Mouse (Mus musculus): ENCODE results near the gene Nlgn1. TPM values are rescaled to one million over a fixed set of nuclear protein-coding genes. Genes with fewer than 3 reads are reported as not detected.
"Not testable (repeated sequence)": the region's sequence is repeated elsewhere in the genome, so short reads cannot be mapped to it uniquely, and the experiment has no call there.

The Nlgn1 gene
- polyA plus RNA-seq, 1 experiment from 2014 or later: 2.8 TPM

DNA sequence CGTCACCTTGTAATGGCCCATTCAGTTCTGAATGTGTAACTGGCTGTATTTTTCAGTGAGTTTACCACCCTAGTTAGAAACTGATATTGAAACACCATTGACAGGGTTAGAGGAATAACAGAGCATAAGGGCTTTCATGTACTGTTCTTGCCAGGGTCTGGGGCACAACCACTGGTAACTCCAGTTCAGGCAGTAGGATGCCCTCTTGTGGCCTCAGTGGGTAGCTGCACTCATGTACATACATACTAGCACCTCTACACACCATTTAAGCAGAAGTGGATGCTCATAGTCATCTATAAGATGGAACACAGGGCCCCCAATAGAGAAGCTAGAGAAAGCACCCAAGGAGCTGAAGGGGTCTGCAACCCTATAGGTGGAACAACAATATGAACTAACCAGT, 773.7 kb downstream of the Nlgn1 start:
- not testable (repeated sequence) for H3K27ac ChIP-seq (ENCODE audit: low read length); H3K4me2 ChIP-seq (replicated peaks; ENCODE audit: low read depth, low read length); H3K36me3 ChIP-seq (ENCODE audit: control insufficient read depth, insufficient read depth, low read length); ATAC-seq (ENCODE audit: insufficient number of reproducible peaks, insufficient read depth, low FRiP score, low read depth); H3K4me1 ChIP-seq (ENCODE audit: control insufficient read depth, insufficient read depth, low read length); H3K4me3 ChIP-seq (ENCODE audit: low read depth, low read length); H3K9ac ChIP-seq (replicated peaks; ENCODE audit: low read depth, low read length); H3K9me3 ChIP-seq (ENCODE audit: control insufficient read depth, low read depth, low read length); H3K27me3 ChIP-seq (ENCODE audit: control insufficient read depth, insufficient read depth, low read length)
- 92% methylated on average over 1 of the region's 1 CpGs for WGBS

DNA sequence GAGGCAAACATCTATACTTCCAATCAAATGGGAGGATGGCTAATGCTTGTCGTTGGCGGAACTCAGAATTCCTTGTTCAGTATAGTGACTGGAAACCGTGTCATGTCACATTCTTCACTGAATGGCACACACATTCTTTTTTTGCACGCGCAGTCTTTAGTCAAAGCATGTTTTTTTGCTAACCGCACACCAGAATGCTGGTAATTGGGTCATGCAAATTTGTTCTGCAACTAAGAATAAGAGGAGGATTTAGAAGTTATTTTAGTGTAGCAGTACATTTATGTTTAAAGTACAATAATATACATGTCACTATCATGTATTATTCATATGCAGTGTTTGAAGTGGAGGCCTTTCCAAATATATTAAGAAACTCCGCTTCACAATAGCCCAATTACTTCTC, 783.2 kb downstream of the Nlgn1 start:
- H3K9me3 ChIP-seq (ENCODE audit: control insufficient read depth, low read depth, low read length); H3K9ac ChIP-seq (replicated peaks; ENCODE audit: low read depth, low read length); H3K4me3 ChIP-seq (ENCODE audit: low read depth, low read length); H3K27me3 ChIP-seq (ENCODE audit: control insufficient read depth, insufficient read depth, low read length); H3K36me3 ChIP-seq (ENCODE audit: control insufficient read depth, insufficient read depth, low read length); ATAC-seq (ENCODE audit: insufficient number of reproducible peaks, insufficient read depth, low FRiP score, low read depth); H3K4me2 ChIP-seq (replicated peaks; ENCODE audit: low read depth, low read length); H3K27ac ChIP-seq (ENCODE audit: low read length); H3K4me1 ChIP-seq (ENCODE audit: control insufficient read depth, insufficient read depth, low read length): not testable (repeated sequence)
- WGBS: 94% methylated on average over 3 of the region's 7 CpGs

DNA sequence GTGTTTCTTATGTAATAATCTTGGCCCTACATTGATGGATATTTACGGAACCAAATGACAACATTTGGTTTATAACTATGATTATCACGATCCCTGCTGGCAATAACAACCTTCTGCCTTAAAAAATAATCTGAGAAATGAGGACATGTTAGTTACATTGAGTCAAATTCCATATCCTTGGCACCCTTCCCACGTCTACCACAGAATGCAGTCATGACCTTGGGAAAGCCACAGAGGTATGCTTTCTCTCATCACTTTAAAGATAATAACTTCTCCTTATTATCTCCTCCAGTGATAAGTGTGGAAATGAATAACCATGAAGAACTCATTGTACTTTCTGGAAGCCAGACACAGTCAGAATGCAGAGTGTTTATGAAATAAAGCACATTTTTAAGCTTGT, 808.0 kb downstream of the Nlgn1 start:
- H3K27me3 ChIP-seq (ENCODE audit: control insufficient read depth, insufficient read depth, low read length); H3K4me3 ChIP-seq (ENCODE audit: low read depth, low read length); H3K4me2 ChIP-seq (replicated peaks; ENCODE audit: low read depth, low read length); H3K27ac ChIP-seq (ENCODE audit: low read length); H3K9ac ChIP-seq (replicated peaks; ENCODE audit: low read depth, low read length); H3K4me1 ChIP-seq (ENCODE audit: control insufficient read depth, insufficient read depth, low read length); H3K9me3 ChIP-seq (ENCODE audit: control insufficient read depth, low read depth, low read length); H3K36me3 ChIP-seq (ENCODE audit: control insufficient read depth, insufficient read depth, low read length); ATAC-seq (ENCODE audit: insufficient number of reproducible peaks, insufficient read depth, low FRiP score, low read depth): not testable (repeated sequence)
- 43% methylated on average over 1 of the region's 3 CpGs for WGBS

DNA sequence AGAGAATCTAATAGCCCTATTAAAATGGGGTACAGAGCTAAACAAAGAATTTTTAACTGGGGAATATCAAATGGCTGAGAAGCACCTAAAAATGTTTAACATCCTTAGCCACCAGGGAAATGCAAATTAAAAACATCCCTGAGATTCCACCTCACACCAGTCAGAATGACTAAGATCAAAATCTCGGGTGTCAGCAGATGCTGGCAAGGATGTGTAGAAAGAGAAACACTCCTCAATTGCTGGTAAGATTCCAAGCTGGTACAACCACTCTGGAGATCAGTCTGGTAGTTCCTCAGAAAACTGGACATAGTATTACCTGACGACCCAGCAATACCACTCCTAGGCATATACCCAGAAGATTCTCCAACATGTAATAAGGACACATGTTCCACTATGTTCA, 869.2 kb downstream of the Nlgn1 start:
- H3K27me3 ChIP-seq (ENCODE audit: control insufficient read depth, insufficient read depth, low read length): no peaks in the 10 kb centered on the region
- ATAC-seq (ENCODE audit: insufficient number of reproducible peaks, insufficient read depth, low FRiP score, low read depth): no peak
- H3K4me3 ChIP-seq (ENCODE audit: low read depth, low read length): no peak overlapping the region
- H3K36me3 ChIP-seq (ENCODE audit: control insufficient read depth, insufficient read depth, low read length): no peaks in the 10 kb centered on the region
- H3K4me2 ChIP-seq (replicated peaks; ENCODE audit: low read depth, low read length): no peak overlapping the region
- no peak overlapping the region for H3K27ac ChIP-seq (ENCODE audit: low read length)
- no peaks in the 10 kb centered on the region for H3K9me3 ChIP-seq (ENCODE audit: control insufficient read depth, low read depth, low read length)
- WGBS: 84% methylated on average over 2 of the region's 2 CpGs
- H3K9ac ChIP-seq (replicated peaks; ENCODE audit: low read depth, low read length): no peak overlapping the region
- H3K4me1 ChIP-seq (ENCODE audit: control insufficient read depth, insufficient read depth, low read length): no peaks in the 10 kb centered on the region

DNA sequence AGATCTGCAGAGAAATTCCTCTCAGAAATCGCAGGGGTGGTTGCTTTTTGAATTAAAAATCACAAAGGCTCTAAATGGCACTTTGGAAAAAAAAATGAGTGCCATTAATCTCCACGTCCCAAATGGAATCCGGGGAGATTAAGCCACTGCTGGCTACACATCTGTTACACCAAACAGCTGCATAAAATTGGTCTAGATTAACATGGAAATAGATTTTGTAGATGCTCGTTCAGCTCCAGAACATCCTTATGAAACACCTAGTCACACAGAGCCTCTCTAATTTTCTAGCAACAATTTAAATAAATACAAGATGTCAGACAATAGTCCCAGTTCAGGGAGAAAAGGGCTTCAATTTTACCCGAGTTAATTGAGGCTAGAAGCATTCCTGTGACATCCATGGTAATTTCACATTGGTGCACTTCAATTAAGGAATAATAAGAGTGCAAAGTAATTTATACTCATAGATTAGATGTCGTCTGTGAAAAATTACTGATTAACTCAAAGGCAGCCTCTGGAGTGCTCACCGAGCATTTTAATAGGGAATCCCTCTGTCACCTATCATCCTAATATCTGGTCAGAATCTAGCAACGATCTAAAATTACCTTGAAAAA, 875.9 kb downstream of the Nlgn1 start:
- Histone ChIP-seq H3K4me2 (replicated peaks; ENCODE audit: low read depth, low read length) (no peak overlapping the region), H3K4me3 (ENCODE audit: low read depth, low read length) (no peak overlapping the region), H3K9me3 (ENCODE audit: control insufficient read depth, low read depth, low read length) (no peaks in the 10 kb centered on the region), H3K9ac (replicated peaks; ENCODE audit: low read depth, low read length) (no peak overlapping the region), H3K4me1 (ENCODE audit: control insufficient read depth, insufficient read depth, low read length) (no peaks in the 10 kb centered on the region), H3K27me3 (ENCODE audit: control insufficient read depth, insufficient read depth, low read length) (no peaks in the 10 kb centered on the region), H3K27ac (ENCODE audit: low read length) (no peak overlapping the region), H3K36me3 (ENCODE audit: control insufficient read depth, insufficient read depth, low read length) (no peaks in the 10 kb centered on the region)
- 62% methylated on average over 8 of the region's 8 CpGs for WGBS
- ATAC-seq (ENCODE audit: insufficient number of reproducible peaks, insufficient read depth, low FRiP score, low read depth): no peak

DNA sequence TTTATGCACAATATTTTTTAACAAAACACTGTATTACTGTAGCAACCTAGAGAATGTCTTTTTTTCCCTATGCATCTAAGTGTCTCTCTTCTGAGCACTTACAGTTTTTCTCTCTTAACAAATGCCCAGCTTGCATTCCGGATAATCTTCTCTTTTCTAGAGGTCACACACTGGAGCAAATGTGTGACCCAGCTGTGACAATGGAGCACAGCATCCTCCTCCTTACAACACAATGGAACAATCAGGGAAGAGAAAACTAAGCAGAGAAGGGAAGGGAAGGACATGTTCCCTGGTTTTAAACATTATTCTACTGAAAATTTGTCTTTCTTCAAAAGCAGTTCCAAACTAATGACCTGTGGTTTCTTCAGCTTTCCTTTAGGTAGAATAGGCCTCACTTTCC, 879.9 kb downstream of the Nlgn1 start:
- Histone ChIP-seq H3K27ac (ENCODE audit: low read length) (no peak overlapping the region), H3K9me3 (ENCODE audit: control insufficient read depth, low read depth, low read length) (no peaks in the 10 kb centered on the region), H3K27me3 (ENCODE audit: control insufficient read depth, insufficient read depth, low read length) (no peaks in the 10 kb centered on the region), H3K36me3 (ENCODE audit: control insufficient read depth, insufficient read depth, low read length) (no peaks in the 10 kb centered on the region), H3K9ac (replicated peaks; ENCODE audit: low read depth, low read length) (no peak overlapping the region), H3K4me2 (replicated peaks; ENCODE audit: low read depth, low read length) (no peak overlapping the region), H3K4me1 (ENCODE audit: control insufficient read depth, insufficient read depth, low read length) (no peaks in the 10 kb centered on the region), H3K4me3 (ENCODE audit: low read depth, low read length) (no peak overlapping the region)
- no peak for ATAC-seq (ENCODE audit: insufficient number of reproducible peaks, insufficient read depth, low FRiP score, low read depth)
- WGBS: 66% methylated on average over 1 of the region's 1 CpGs

- Histone ChIP-seq H3K27me3 (ENCODE audit: control insufficient read depth, insufficient read depth, low read length) (no peaks in the 10 kb centered on the region), H3K9me3 (ENCODE audit: control insufficient read depth, low read depth, low read length) (no peaks in the 10 kb centered on the region), H3K4me1 (ENCODE audit: control insufficient read depth, insufficient read depth, low read length) (no peaks in the 10 kb centered on the region), H3K4me3 (ENCODE audit: low read depth, low read length) (no peak overlapping the region), H3K27ac (ENCODE audit: low read length) (no peak overlapping the region), H3K4me2 (replicated peaks; ENCODE audit: low read depth, low read length) (no peak overlapping the region), H3K9ac (replicated peaks; ENCODE audit: low read depth, low read length) (no peak overlapping the region), H3K36me3 (ENCODE audit: control insufficient read depth, insufficient read depth, low read length) (no peaks in the 10 kb centered on the region)
- no peak for ATAC-seq (ENCODE audit: insufficient number of reproducible peaks, insufficient read depth, low FRiP score, low read depth)
- WGBS: 64% methylated on average over 6 of the region's 6 CpGs
Measured at GRCm38 (mm10) chr3:25450471-25450870, 881.8 kb downstream of the Nlgn1 start.

- Histone ChIP-seq H3K36me3 (ENCODE audit: control insufficient read depth, insufficient read depth, low read length) (no peaks in the 10 kb centered on the region), H3K27ac (ENCODE audit: low read length) (no peak overlapping the region), H3K9ac (replicated peaks; ENCODE audit: low read depth, low read length) (no peak overlapping the region), H3K27me3 (ENCODE audit: control insufficient read depth, insufficient read depth, low read length) (no peaks in the 10 kb centered on the region), H3K4me1 (ENCODE audit: control insufficient read depth, insufficient read depth, low read length) (no peaks in the 10 kb centered on the region), H3K9me3 (ENCODE audit: control insufficient read depth, low read depth, low read length) (no peaks in the 10 kb centered on the region), H3K4me2 (replicated peaks; ENCODE audit: low read depth, low read length) (no peak overlapping the region), H3K4me3 (ENCODE audit: low read depth, low read length) (no peak overlapping the region)
- WGBS: 32% methylated on average over 4 of the region's 4 CpGs
- no peak for ATAC-seq (ENCODE audit: insufficient number of reproducible peaks, insufficient read depth, low FRiP score, low read depth)
Measured at GRCm38 (mm10) chr3:25449356-25449755, 882.9 kb downstream of the Nlgn1 start.

DNA sequence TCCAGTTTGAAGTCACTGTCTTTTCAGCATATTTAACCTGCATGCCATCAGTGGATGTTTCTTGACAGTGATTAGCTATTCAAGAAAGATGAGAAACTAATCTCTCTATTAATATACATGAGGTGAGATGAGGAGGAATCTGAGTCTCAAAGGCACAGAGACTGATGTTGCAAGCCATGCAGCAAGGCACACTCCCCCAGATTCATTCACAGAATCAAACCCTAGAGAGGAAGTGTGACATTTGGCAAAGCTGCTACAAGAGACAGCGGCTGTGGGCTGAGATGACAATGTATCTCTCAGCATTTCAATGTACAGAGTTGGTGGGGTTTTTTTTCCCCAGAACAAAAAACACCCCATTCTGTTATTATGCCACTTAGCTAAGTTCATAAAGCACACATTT, 885.1 kb downstream of the Nlgn1 start:
- Histone ChIP-seq H3K27ac (ENCODE audit: low read length) (no peak overlapping the region), H3K9ac (replicated peaks; ENCODE audit: low read depth, low read length) (no peak overlapping the region), H3K27me3 (ENCODE audit: control insufficient read depth, insufficient read depth, low read length) (no peaks in the 10 kb centered on the region), H3K4me3 (ENCODE audit: low read depth, low read length) (no peak overlapping the region), H3K4me2 (replicated peaks; ENCODE audit: low read depth, low read length) (no peak overlapping the region), H3K9me3 (ENCODE audit: control insufficient read depth, low read depth, low read length) (no peaks in the 10 kb centered on the region), H3K36me3 (ENCODE audit: control insufficient read depth, insufficient read depth, low read length) (no peaks in the 10 kb centered on the region), H3K4me1 (ENCODE audit: control insufficient read depth, insufficient read depth, low read length) (no peaks in the 10 kb centered on the region)
- WGBS: 68% methylated on average over 1 of the region's 1 CpGs
- no peak for ATAC-seq (ENCODE audit: insufficient number of reproducible peaks, insufficient read depth, low FRiP score, low read depth)

All from stomach, embryonic 14.5 days (tissue).